Mouse (Mus musculus) liver, adult 2 months (tissue): ENCODE data around the gene Fgfr2. TPM values are rescaled to one million over a fixed set of nuclear protein-coding genes. Genes with fewer than 3 reads are reported as not detected.

Experiments used
- DNase-seq: peaks from one replicate; pipeline ENCODE4 v3.0.0-alpha.2; 2011; ENCODE audit warnings: low read depth, low spot score; ENCODE audit errors: extremely low read depth
- H3K27ac ChIP-seq: fragments of 200-500 bp; replicated peaks from 2 replicates; pipeline ENCODE4 v1.5.1; 2012; ENCODE audit warnings: low read depth, mild to moderate bottlenecking, control low read depth, inconsistent platforms, low read length; ENCODE audit not compliant: insufficient read depth
- H3K27me3 ChIP-seq: fragments of 200-500 bp; 2 replicates; pipeline ENCODE4 v1.6.1; 2012; ENCODE audit warnings: mild to moderate bottlenecking, moderate library complexity, low read length, inconsistent platforms; ENCODE audit not compliant: control insufficient read depth, insufficient read depth
- H3K36me3 ChIP-seq: fragments of 200-500 bp; 2 replicates; pipeline ENCODE4 v1.6.1; 2012; ENCODE audit warnings: low read length, inconsistent platforms; ENCODE audit not compliant: control insufficient read depth, insufficient read depth
- H3K4me1 ChIP-seq: fragments of 200-500 bp; 2 replicates; pipeline ENCODE4 v1.6.1; 2011; ENCODE audit warnings: low read length; ENCODE audit not compliant: control insufficient read depth, insufficient read depth
- H3K4me3 ChIP-seq: fragments of 200-500 bp; 2 replicates; pipeline ENCODE4 v1.5.1; 2011; ENCODE audit warnings: low read depth, mild to moderate bottlenecking, control low read depth, low read length, moderate library complexity; ENCODE audit not compliant: insufficient read depth
- H3K79me2 ChIP-seq: fragments of 200-500 bp; 2 replicates; pipeline ENCODE4 v1.6.1; 2012; ENCODE audit warnings: inconsistent platforms, mild to moderate bottlenecking, low read length, moderate library complexity; ENCODE audit not compliant: control insufficient read depth, insufficient read depth
- H3K9ac ChIP-seq: fragments of 200-500 bp; 2 replicates; pipeline ENCODE4 v1.6.1; 2012; ENCODE audit warnings: low read depth, mild to moderate bottlenecking, control low read depth, inconsistent platforms, low read length
- CTCF ChIP-seq: fragments of 200-500 bp; IDR thresholded peaks from 2 replicates; pipeline ENCODE4 v1.5.1; 2011; ENCODE audit warnings: low read depth, low read length, control low read depth
- POLR2A ChIP-seq: fragments of 200-500 bp; IDR thresholded peaks from 2 replicates; pipeline ENCODE4 v1.6.1; 2011; ENCODE audit warnings: low read length, control low read depth; ENCODE audit not compliant: insufficient read depth; ENCODE audit errors: extremely low read depth
- WGBS: fragments of 180-500 bp; shearing (Covaris S2); methylation state at CpG from one replicate; pipeline ENCODE4 v1.1.7; 2018; 5-methylcytosine and 5-hydroxymethylcytosine counted together
- polyA plus RNA-seq: library from polyadenylated mRNA; depleted of rRNA; stranded (reverse); fragments of >200 nt; gene quantifications from 2 replicates; pipeline ENCODE4 v1.2.3, GENCODE M21; 2012
- total RNA-seq: library from RNA; depleted of rRNA; stranded (reverse); fragments of >200 nt; gene quantifications from 2 replicates; pipeline ENCODE4 v1.2.3, GENCODE M21; 2014

Fgfr2 gene
- total and polyA plus RNA-seq, 2 experiments, result 16.7 to 35.2 TPM

DNA sequence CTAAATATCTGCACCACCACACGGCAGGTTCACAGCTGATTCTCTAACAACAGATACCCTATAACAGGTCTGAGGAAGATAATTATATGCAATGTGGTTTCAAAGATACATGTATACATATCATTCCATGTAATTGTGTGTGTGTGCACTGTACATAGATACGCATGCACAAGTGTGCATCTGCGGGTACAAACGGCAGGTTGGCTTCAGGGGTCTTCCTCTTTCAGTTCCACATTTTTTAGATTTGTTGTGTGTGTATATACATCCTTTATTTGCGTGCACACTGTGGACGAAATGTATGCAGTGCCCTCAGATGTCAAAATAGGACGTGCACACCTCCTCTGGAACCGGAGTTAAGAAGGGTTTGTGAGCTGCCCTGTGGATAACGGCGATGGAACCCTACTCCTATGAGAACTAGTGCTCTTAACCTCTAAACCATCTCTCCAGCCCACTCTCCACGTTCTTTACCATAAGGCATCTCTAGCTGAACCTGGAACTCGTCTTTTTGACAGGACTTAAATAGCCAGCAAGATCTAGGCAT lies 2575.4 kb downstream of the Fgfr2 start:
- H3K27ac ChIP-seq, result no peak overlapping the region
- H3K9ac ChIP-seq, result no peak overlapping the region
- peaks cover 5% of the 10 kb centered on the region; the same call in 1 of the 2 replicates for H3K4me1 ChIP-seq
- DNase-seq, result no peak
- TF ChIP-seq POLR2A, result no peak
- no peak for TF ChIP-seq CTCF
- 79% methylated on average over 12 of the region's 12 CpGs for WGBS
- H3K79me2 ChIP-seq, result peaks cover 9% of the 10 kb centered on the region
- H3K36me3 ChIP-seq, result peaks cover 12% of the 10 kb centered on the region; the same call in 1 of the 2 replicates
- H3K4me3 ChIP-seq, result no peak overlapping the region
- H3K27me3 ChIP-seq, result no peaks in the 10 kb centered on the region

DNA sequence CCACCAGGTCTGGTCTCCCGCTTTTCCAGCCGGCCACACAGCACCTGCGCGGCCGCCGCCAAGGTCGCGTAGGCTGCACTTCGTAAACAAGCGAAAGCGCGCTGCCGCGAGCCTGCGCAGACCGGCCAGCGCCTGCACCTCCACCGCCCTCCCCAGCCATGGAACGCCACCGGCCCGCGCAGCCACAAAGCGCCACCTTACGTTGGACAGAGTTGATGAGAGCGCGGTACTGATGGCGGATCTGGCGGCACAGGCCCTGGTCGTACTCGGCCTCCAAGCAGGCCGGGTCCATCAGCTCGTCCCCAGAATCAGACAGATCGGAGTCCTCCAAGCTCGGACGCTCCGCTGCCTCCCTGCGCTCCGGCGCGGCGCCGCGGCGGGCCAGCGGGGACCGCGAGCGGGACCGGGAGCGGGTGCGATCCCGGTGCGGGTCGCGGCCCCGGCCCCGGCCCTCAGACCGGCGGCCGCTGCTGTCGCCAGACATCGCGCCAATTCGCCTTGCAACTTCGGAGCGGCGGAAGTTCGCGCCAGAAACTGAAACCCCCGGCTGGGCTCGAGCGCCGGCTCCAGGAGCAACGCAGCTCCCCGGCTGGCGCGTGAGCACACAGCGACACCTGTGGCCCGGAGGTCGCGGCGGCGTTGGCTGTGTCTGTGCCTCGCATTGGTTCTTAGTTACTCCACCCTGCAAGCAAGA lies 2576.2 kb downstream of the Fgfr2 start:
- no peaks in the 10 kb centered on the region for H3K27me3 ChIP-seq
- TF ChIP-seq POLR2A (peak; percentile 51; the same call in 1 of the 2 replicates), CTCF (peak; percentile 90)
- H3K4me3 ChIP-seq, result peak overlapping the region; percentile 81
- peak; percentile 81 for DNase-seq
- H3K27ac ChIP-seq, result peak overlapping the region; percentile 94
- H3K36me3 ChIP-seq, result peaks cover 17% of the 10 kb centered on the region; the same call in 1 of the 2 replicates
- peaks cover 9% of the 10 kb centered on the region for H3K79me2 ChIP-seq
- H3K4me1 ChIP-seq, result peaks cover 5% of the 10 kb centered on the region; the same call in 1 of the 2 replicates
- H3K9ac ChIP-seq, result peak overlapping the region; percentile 93
- WGBS, result under 1% methylated on average over 84 of the region's 84 CpGs

DNA sequence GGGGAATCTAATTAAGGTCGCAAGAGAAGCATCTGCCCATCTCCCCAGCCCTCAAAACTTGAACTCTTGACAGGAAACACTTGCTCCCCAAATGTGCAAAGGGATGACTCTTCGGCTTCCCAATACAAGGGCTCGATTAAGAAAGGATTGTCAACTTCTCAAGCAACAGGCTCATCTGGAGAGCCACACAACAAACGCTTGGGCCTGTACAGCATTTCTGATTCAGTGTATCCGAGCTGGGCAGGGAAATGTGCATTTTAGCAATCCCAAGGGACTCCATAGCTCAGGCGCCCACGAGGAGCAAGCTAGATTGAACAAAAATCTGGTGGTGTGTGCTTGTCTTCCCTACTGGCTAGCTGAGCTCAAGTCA lies 2576.7 kb downstream of the Fgfr2 start:
- no peaks in the 10 kb centered on the region for H3K27me3 ChIP-seq
- peak overlapping the region; percentile 94 for H3K27ac ChIP-seq
- TF ChIP-seq POLR2A (no peak), CTCF (no peak)
- peak overlapping the region; percentile 81 for H3K4me3 ChIP-seq
- peaks cover 21% of the 10 kb centered on the region; the same call in 1 of the 2 replicates for H3K36me3 ChIP-seq
- whole genome bisulfite sequencing, result 0% methylated on average over 7 of the region's 7 CpGs
- DNase-seq, result no peak
- peak overlapping the region; percentile 93 for H3K9ac ChIP-seq
- peaks cover 5% of the 10 kb centered on the region; the same call in 1 of the 2 replicates for H3K4me1 ChIP-seq
- H3K79me2 ChIP-seq, result peaks cover 9% of the 10 kb centered on the region

DNA sequence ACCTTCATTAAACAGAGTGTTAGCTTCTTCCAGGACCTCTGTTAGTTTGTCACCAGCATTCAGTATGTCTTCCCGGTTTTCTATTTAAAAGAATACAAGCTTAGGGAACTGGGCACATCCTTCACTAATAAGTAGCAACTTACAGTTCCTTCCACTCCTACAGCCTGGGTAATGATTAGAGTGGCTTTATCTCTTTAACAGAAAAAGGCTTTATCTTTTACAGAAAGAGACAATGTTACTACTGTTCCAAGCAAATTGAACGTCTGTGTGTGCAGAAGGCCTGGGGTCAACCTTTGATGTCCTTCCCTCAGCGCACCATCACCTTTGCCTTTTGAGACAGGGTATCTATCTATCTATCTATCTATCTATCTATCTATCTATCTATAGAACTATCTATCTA lies 2577.3 kb downstream of the Fgfr2 start:
- peak overlapping the region; percentile 94 for H3K27ac ChIP-seq
- peaks cover 5% of the 10 kb centered on the region; the same call in 1 of the 2 replicates for H3K4me1 ChIP-seq
- DNase-seq, result peak; percentile 33
- no peaks in the 10 kb centered on the region for H3K27me3 ChIP-seq
- TF ChIP-seq CTCF (no peak), POLR2A (no peak)
- peaks cover 9% of the 10 kb centered on the region for H3K79me2 ChIP-seq
- 22% methylated on average over 3 of the region's 3 CpGs for WGBS
- no peak overlapping the region for H3K4me3 ChIP-seq
- H3K36me3 ChIP-seq, result peaks cover 23% of the 10 kb centered on the region; the same call in 1 of the 2 replicates
- peak overlapping the region; percentile 93 for H3K9ac ChIP-seq

DNA sequence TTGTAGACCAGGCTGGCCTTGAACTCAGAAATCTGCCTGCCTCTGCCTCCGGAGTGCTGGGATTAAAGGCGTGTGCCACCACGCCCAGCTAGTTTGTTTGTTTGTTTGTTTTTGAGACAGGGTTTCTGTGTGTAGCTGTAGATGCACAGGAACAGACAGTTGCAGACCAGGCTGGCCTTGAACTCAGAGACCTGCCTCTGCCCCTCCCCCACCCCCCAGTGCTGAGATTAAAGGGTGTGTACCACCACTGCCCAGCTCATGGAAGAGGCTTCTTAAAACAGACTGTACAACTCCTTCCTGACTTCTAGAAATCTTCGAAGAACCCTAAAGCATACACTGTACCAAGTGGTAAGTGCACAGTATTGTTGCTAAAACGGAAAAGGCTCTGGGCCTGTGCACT lies 2577.7 kb downstream of the Fgfr2 start:
- TF ChIP-seq POLR2A, result no peak
- TF ChIP-seq CTCF, result no peak
- Histone ChIP-seq H3K4me3 (no peak overlapping the region), H3K27me3 (no peaks in the 10 kb centered on the region), H3K4me1 (peaks cover 5% of the 10 kb centered on the region; the same call in 1 of the 2 replicates), H3K9ac (no peak overlapping the region), H3K36me3 (peaks cover 25% of the 10 kb centered on the region; the same call in 1 of the 2 replicates), H3K27ac (no peak overlapping the region), H3K79me2 (peaks cover 9% of the 10 kb centered on the region)
- peak; percentile 4 for DNase-seq
- 79% methylated on average over 5 of the region's 5 CpGs for WGBS

DNA sequence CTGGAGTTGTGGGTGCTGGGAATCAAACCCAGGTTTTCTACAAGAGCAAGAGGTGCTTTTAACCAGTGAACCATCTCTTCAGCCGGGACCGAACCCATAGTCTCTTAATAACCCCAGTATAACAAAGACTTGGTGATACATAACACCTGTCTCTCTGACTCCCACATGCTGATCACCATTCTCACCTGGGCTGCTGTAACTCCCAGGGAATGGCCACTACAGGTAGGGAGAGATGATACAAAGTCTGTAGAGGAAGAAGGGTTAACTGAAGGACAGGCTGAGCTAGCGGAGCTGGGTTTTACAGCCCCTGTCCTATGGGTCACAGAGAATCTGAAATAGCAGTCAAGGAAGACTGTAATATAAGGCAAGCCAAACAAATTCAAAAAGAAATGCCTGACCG lies 2580.0 kb downstream of the Fgfr2 start:
- Histone ChIP-seq H3K27ac (no peak overlapping the region), H3K9ac (no peak overlapping the region), H3K4me3 (no peak overlapping the region), H3K4me1 (peaks cover 5% of the 10 kb centered on the region; the same call in 1 of the 2 replicates), H3K27me3 (no peaks in the 10 kb centered on the region), H3K36me3 (peaks cover 44% of the 10 kb centered on the region), H3K79me2 (peaks cover 9% of the 10 kb centered on the region)
- DNase-seq, result no peak
- WGBS, result 95% methylated on average over 4 of the region's 4 CpGs
- TF ChIP-seq POLR2A, result no peak
- TF ChIP-seq CTCF, result no peak
